Mouse (Mus musculus): ENCODE measurements around the gene Slc6a9.

GRCm38 (mm10) chr4:117872471-117872886 is 38.2 kb downstream of the Slc6a9 start, which contains the start of gene Ccdc24:
- TF ChIP-seq CTCF (IDR thresholded peaks at IDR 0.05; ENCODE audit: borderline replicate concordance, insufficient read depth, low read depth, low read length) (no peak), POLR2A (IDR thresholded peaks at IDR 0.05; ENCODE audit: borderline replicate concordance, insufficient read depth, low read length) (no peak)
